Mouse (Mus musculus) induced T-regulatory cell, adult 2 months (primary cell): ENCODE results near the gene Chchd6.

ENCODE experiments used
- DNase-seq: peaks from one replicate; pipeline ENCODE4 v3.0.0-alpha.2; 2012; ENCODE audit warnings: low read depth

Gene Chchd6

GRCm38 (mm10) chr6:89404964-89405363 is 190.5 kb downstream of the Chchd6 start:
- DNase-seq: no peak

DNA sequence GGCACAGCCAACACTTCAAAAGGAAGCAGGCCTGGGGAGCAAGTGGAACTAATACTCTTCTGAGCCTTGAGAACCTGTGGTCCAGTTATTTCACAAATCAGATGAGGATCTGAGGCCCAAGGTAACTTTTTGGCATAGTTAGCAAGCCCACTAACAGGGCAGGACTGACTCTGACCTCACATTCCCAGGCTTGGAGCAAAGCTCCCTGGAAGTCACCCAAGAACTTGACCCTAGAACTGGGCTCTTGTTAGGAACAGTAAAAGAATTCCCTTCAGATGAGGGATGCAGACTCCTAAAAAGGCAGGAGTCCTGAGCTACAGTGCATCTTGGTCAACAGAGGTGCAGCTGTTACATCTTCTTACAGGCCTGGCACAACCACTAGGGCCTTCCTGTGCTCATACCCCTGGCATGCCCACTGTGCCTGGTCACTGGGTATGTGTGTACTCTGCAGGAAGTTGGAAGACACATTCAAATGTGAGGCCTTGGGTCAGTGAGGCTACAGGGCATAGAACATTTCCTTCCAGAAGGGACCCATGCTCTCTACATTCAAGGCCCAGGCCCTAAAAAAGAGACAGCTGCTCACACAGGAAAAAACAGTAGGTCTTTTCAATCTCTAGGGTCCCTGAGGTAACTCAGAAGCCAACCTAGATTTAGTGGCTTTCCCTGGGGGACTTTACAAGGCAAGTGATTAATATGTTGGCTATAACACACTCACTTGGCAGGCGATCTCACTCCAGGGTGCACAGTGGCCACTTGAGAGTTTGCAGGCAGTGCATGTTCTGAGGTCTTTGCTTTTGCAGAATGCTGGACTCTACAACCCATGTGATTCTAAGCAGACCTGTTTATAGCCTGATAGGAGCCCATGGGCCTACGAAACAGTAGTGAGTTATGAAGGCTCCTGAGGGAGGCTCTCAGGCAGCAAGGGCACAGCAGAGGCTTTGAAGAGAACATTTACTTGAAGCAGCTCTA is 191.9 kb downstream of the Chchd6 start:
- DNase-seq: no peak

DNA sequence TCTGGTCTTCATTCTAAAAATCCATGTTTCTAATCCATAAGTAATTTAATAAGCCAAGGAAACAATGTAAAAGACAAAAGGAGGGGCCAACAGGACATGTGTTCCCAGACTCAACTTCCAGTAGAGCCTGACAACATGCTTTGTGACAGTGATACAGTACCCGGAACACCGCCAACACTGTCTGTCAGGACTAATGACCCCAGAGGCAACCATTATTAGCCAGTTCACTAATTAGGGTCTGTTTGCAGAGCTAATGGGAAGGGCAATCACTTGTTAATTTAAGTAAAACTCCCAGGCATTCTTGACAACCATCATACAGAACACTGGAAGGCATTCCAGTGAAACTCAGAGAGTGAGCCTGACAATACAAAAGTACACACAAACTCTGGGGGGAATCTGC is 193.0 kb downstream of the Chchd6 start:
- no peak for DNase-seq

GRCm38 (mm10) chr6:89399564-89399963 is 195.9 kb downstream of the Chchd6 start:
- DNase-seq: no peak

GRCm38 (mm10) chr6:89397919-89398318 is 197.5 kb downstream of the Chchd6 start:
- DNase-seq: no peak

GRCm38 (mm10) chr6:89393820-89394219 is 201.6 kb downstream of the Chchd6 start:
- no peak for DNase-seq

GRCm38 (mm10) chr6:89392213-89392612 is 203.2 kb downstream of the Chchd6 start:
- DNase-seq: no peak

DNA sequence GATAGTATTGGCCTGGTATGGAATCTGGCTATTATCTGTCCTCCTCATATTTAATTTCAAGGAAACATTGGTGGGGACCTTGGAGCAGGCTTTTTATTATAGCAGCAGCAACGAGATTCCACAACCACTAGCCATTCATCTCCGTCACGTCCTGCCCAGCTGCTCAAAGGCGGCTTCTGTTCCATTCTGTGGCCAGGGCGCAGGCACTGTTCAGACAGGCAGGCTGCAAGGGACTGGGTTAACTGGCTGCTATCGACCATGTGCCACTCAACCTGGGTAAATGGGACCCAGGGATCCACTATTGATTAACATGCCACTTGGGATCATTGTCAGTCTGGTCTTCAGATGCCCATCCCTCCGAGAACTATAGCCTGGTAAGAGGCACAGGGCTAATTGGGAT is 205.7 kb downstream of the Chchd6 start:
- DNase-seq: no peak

DNA sequence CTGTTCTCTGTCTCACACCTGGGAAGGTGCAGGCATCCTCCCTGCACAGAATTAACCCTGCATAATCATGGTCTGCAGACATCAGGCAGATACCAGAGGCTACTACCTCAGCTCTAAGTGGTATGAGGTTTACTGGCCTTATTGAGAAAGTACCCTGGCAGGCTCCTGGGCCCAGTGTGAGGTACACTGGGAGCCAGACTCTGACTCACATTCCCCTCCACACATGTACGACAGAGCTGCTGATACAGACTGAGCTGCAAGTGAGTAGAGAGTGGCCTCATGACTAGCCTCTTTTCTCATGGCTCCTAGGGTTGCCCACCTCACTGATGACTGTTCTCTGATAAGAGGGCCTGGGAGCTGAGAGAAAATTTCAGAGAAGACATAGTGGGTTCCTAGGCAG is 208.5 kb downstream of the Chchd6 start:
- DNase-seq: no peak

DNA sequence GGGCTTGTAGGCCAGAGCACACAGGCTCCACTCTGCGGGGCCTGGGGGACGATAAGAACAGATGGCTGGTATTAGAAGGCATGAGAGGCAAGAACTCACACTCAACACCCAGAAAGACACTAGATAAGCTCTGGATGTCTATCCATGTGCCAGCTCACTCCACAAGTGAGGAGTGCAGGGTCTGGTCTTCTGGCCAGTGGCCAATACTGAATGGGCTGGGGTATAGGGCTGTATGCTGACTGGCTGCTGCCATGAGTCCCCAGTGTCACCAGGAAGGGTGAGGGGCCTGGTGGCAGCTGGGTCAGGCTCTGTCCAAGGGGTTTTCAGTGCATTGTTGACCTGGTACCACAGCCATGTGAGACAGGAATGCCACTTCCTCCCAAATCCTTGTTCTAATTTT is 210.8 kb downstream of the Chchd6 start:
- DNase-seq: no peak

- no peak for DNase-seq
Measured at GRCm38 (mm10) chr6:89381851-89382250, 213.6 kb downstream of the Chchd6 start.

DNA sequence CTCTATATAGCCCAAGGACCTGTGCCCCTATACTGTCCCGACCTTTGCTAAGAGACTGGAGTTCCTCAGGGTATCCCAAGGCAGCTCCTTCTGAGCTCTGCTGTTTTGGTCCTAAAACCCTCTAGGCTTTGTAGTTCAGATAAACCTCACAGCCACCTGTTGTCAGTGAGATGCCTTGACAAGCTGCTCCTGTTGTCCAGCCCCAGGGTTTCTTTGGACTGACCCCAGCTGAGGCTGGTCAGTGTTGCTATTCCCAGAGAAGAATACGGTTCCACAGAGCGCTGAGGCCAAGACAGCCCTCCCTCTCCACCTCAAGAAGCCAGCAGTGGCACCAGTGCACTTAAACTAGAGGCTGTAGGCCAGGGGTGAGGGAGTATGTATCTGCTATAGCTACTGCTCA is 214.3 kb downstream of the Chchd6 start:
- DNase-seq: no peak

- DNase-seq: no peak
Measured at GRCm38 (mm10) chr6:89380751-89381150, 214.7 kb downstream of the Chchd6 start.

DNA sequence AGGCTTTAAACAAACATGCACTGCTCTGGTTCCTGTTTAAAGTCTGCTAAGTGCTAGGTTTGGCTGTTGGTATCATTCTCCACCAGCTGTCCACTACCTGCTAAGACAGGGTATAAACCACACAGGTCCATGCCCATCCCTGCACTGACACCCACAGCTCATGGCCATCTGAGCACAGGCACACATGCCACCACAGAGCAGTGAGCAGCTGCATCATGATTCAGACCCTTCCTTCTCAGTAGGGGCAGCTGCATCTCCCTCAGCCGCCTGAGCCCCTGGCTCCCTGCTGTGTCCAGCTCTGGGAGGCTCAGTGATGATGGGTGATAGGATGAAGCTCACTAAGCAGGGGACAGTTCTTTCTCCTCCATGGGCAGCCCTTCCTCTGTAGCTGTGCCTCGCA is 217.2 kb downstream of the Chchd6 start:
- DNase-seq: no peak

- DNase-seq: no peak
Measured at GRCm38 (mm10) chr6:89368812-89369211, 226.6 kb downstream of the Chchd6 start.

- peak; percentile 4 for DNase-seq
Measured at GRCm38 (mm10) chr6:89364342-89364741, 231.1 kb downstream of the Chchd6 start.

DNA sequence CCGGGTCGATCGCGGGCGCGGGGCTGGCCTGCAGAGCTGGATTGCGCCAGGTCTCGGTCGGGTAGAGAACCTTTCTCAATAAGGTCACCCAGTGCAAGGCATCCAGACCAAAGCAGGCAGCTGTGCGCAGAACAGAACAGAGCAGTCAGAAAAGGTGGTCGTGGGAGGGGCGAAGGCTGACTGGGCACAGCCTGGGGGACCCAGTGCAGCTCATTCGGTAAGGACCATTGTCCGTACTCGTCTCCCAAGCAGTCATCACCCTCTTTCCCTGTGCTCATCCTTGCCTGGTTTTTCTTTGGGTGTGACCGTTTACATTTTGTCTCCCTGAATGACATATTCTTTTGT is 232.4 kb downstream of the Chchd6 start:
- DNase-seq: no peak

GRCm38 (mm10) chr6:89362281-89363106 is 233.0 kb downstream of the Chchd6 start, which contains the start of gene Plxna1:
Gene Plxna1 (minus strand): TSS chr6:89362620.
- DNase-seq: peak; percentile 58

DNA sequence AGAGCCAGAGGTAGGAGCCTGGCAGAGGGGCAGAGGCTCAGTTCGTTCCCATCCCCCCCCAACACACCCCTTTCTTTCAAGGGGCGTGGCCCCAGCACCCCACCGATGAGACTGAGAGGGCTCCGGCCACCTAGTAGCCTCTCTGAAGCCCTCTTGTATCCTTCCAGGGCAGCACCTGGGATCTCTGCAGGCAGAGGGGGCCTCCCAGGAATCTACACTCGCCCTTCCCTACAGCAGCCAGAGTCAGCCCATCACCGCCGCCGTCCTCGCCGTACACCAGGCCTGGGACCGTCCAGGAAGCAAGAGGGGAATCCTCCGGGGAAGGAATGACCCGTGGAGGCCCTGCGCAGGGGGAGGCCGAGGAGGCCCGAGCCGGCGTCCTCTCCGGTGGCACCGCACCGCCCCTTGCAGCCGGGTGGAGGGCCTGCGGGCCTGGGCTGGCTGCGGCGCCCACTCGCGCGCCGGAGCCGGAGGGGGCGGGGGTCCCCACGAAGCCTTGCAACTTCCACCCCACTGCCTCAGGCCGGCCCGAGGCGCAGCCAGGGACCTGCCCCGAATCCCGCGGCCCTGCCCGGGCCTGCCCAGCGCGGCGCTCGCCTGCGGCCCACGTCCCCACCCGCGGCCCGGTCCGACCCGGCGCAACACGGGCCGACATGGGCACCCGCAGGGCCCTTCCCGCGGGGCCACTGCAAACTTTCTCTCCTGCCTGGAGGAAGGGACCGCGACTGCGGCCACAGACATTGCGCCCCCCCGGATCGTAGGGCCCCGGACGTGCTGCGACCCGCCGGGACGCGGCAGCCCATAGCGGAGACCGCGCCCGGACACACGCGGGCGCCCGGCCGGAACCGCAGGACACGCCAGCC is 233.8 kb downstream of the Chchd6 start:
- DNase-seq: peak; percentile 27

GRCm38 (mm10) chr6:89360709-89361417 is 234.6 kb downstream of the Chchd6 start:
- DNase-seq: peak; percentile 5
